Mouse (Mus musculus) erythroblast, embryonic 14.5 days (primary cell): ENCODE data around the gene Hnrnpul1.

ENCODE experiments used
- GATA1 ChIP-seq: IDR thresholded peaks from 2 replicates; pipeline ENCODE4 v1.6.1; 2012; ENCODE audit warnings: low read length, inconsistent platforms, mixed read lengths
- TAL1 ChIP-seq: IDR thresholded peaks from 3 replicates; pipeline ENCODE4 v1.6.1; 2012; ENCODE audit warnings: low read length, inconsistent platforms, mixed read lengths

DNA sequence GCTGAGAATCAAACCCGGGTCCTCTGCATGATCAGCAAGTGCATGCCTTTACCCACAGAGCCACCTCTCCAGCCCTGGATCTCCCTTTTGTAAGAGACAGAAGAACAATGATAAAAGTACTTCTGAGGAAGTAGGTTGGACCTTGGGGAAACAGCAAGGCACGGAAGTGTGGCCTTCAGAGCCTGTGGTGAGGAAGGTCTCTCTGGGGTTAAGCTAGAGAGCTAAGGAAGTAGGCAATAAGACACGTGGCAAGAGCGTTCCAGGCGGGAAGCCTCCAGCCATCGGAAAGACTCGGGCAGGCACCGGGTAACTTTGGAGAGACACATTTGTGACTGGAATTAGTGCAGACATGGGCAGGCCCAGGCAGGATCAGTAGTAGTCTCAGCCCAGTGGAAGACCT, 40.2 kb upstream of the Hnrnpul1 start:
- TF ChIP-seq TAL1 = no peak
- no peak for TF ChIP-seq GATA1
